Mouse (Mus musculus): ENCODE measurements around the gene Vegfa. TPM values are rescaled to one million over a fixed set of nuclear protein-coding genes. Genes with fewer than 3 reads are reported as not detected.

The Vegfa gene
- 177 TPM for polyA plus RNA-seq (2012; fragmentation: generic; extraction: Trizol)

GRCm38 (mm10) chr17:46032257-46032991 lies at the start of gene Vegfa:
Gene Vegfa (minus strand): TSS chr17:46032369.
- H3K36me3 ChIP-seq (ENCODE audit: control insufficient read depth, insufficient read depth), result peaks cover 19% of the 10 kb centered on the region
- H3K27me3 ChIP-seq (ENCODE audit: control insufficient read depth, insufficient read depth, insufficient read length), result no peaks in the 10 kb centered on the region
- peak; percentile 31 for TF ChIP-seq E2F4 (IDR thresholded peaks at IDR 0.05; ENCODE audit: insufficient read depth)
- no peak for TF ChIP-seq TCF12 (IDR thresholded peaks at IDR 0.05; ENCODE audit: insufficient read depth, poor library complexity, severe bottlenecking)
- peak in 2 of 3 experiments; percentile 42 to 49 for TF ChIP-seq MYOG (IDR thresholded peaks at IDR 0.05; ENCODE audit: control insufficient read depth in 1 of 3, insufficient read depth in 1 of 3, insufficient read length in 2 of 3, low read depth in 2 of 3)
- TF ChIP-seq POLR2A (IDR thresholded peaks at IDR 0.05; ENCODE audit: insufficient read length, low read depth), result peak; percentile 98
- TF ChIP-seq POLR2AphosphoS2 (IDR thresholded peaks at IDR 0.05; ENCODE audit: insufficient read length, low read depth), result peak; percentile 100
- no peak for TF ChIP-seq USF1 (IDR thresholded peaks at IDR 0.05; ENCODE audit: low read depth)
- peak in 1 of 3 experiments; percentile 70 for TF ChIP-seq MYOD1 (IDR thresholded peaks at IDR 0.05; ENCODE audit: control insufficient read depth in 1 of 3, insufficient read length in 2 of 3, low read depth in 2 of 3)
- TF ChIP-seq REST (IDR thresholded peaks at IDR 0.05; ENCODE audit: insufficient read depth, insufficient read length), result no peak

GRCm38 (mm10) chr17:46081657-46082056 lies 49.5 kb upstream of the Vegfa start:
- no peaks in the 10 kb centered on the region for H3K27me3 ChIP-seq (ENCODE audit: control insufficient read depth, insufficient read depth, insufficient read length)
- H3K79me2 ChIP-seq (ENCODE audit: control insufficient read depth, insufficient read depth), result no peaks in the 10 kb centered on the region
- TF ChIP-seq CEBPB (IDR thresholded peaks at IDR 0.05; ENCODE audit: insufficient read depth, poor library complexity, severe bottlenecking) (no peak), MAX (IDR thresholded peaks at IDR 0.05; ENCODE audit: low read depth) (no peak), POLR2AphosphoS2 (IDR thresholded peaks at IDR 0.05; ENCODE audit: insufficient read length, low read depth) (no peak), TCF3 (IDR thresholded peaks at IDR 0.05; ENCODE audit: insufficient read length, low read depth) (no peak), USF1 (IDR thresholded peaks at IDR 0.05; ENCODE audit: low read depth) (no peak), TCF12 (IDR thresholded peaks at IDR 0.05; ENCODE audit: insufficient read depth, poor library complexity, severe bottlenecking) (no peak), SRF (IDR thresholded peaks at IDR 0.05; ENCODE audit: control insufficient read depth, insufficient read length, low read depth) (no peak), E2F4 (IDR thresholded peaks at IDR 0.05; ENCODE audit: insufficient read depth) (no peak), MYOG (IDR thresholded peaks at IDR 0.05; ENCODE audit: control insufficient read depth in 1 of 3, insufficient read depth in 1 of 3, insufficient read length in 2 of 3, low read depth in 2 of 3) (no peak), MYOD1 (IDR thresholded peaks at IDR 0.05; ENCODE audit: control insufficient read depth in 1 of 3, insufficient read length in 2 of 3, low read depth in 2 of 3) (no peak), REST (IDR thresholded peaks at IDR 0.05; ENCODE audit: insufficient read depth, insufficient read length) (no peak), POLR2A (IDR thresholded peaks at IDR 0.05; ENCODE audit: insufficient read length, low read depth) (no peak)
- H3ac ChIP-seq (ENCODE audit: control insufficient read depth, insufficient read length), result no peak overlapping the region
- H3K4me2 ChIP-seq (ENCODE audit: low read depth), result no peak overlapping the region
- no peak overlapping the region for H3K4me3 ChIP-seq
- H3K36me3 ChIP-seq (ENCODE audit: control insufficient read depth, insufficient read depth), result no peaks in the 10 kb centered on the region

More at GRCm38 (mm10) chr17:46032257-46032991, at the start of gene Vegfa:
- H3K79me2 ChIP-seq (ENCODE audit: control insufficient read depth, insufficient read depth), result peaks cover 47% of the 10 kb centered on the region
- H3K4me2 ChIP-seq (ENCODE audit: low read depth), result peak within 1 kb of the TSS; percentile 95
- H3K4me3 ChIP-seq, result peak within 1 kb of the TSS; percentile 97
- H3ac ChIP-seq (ENCODE audit: control insufficient read depth, insufficient read length), result peak within 1 kb of the TSS; percentile 100

GRCm38 (mm10) chr17:46081042-46081441 lies 48.9 kb upstream of the Vegfa start:
- Histone ChIP-seq H3K27me3 (ENCODE audit: control insufficient read depth, insufficient read depth, insufficient read length) (no peaks in the 10 kb centered on the region), H3K4me2 (ENCODE audit: low read depth) (no peak overlapping the region), H3ac (ENCODE audit: control insufficient read depth, insufficient read length) (no peak overlapping the region), H3K36me3 (ENCODE audit: control insufficient read depth, insufficient read depth) (no peaks in the 10 kb centered on the region), H3K79me2 (ENCODE audit: control insufficient read depth, insufficient read depth) (no peaks in the 10 kb centered on the region), H3K4me3 (no peak overlapping the region)
- TF ChIP-seq TCF12 (IDR thresholded peaks at IDR 0.05; ENCODE audit: insufficient read depth, poor library complexity, severe bottlenecking) (no peak), MAX (IDR thresholded peaks at IDR 0.05; ENCODE audit: low read depth) (no peak), POLR2AphosphoS2 (IDR thresholded peaks at IDR 0.05; ENCODE audit: insufficient read length, low read depth) (no peak), E2F4 (IDR thresholded peaks at IDR 0.05; ENCODE audit: insufficient read depth) (no peak), USF1 (IDR thresholded peaks at IDR 0.05; ENCODE audit: low read depth) (no peak), POLR2A (IDR thresholded peaks at IDR 0.05; ENCODE audit: insufficient read length, low read depth) (no peak), MYOG (IDR thresholded peaks at IDR 0.05; ENCODE audit: control insufficient read depth in 1 of 3, insufficient read depth in 1 of 3, insufficient read length in 2 of 3, low read depth in 2 of 3) (no peak), CEBPB (IDR thresholded peaks at IDR 0.05; ENCODE audit: insufficient read depth, poor library complexity, severe bottlenecking) (no peak), REST (IDR thresholded peaks at IDR 0.05; ENCODE audit: insufficient read depth, insufficient read length) (no peak), MYOD1 (IDR thresholded peaks at IDR 0.05; ENCODE audit: control insufficient read depth in 1 of 3, insufficient read length in 2 of 3, low read depth in 2 of 3) (no peak), SRF (IDR thresholded peaks at IDR 0.05; ENCODE audit: control insufficient read depth, insufficient read length, low read depth) (no peak), TCF3 (IDR thresholded peaks at IDR 0.05; ENCODE audit: insufficient read length, low read depth) (no peak)

- TF ChIP-seq E2F4 (IDR thresholded peaks at IDR 0.05; ENCODE audit: insufficient read depth) (no peak), CEBPB (IDR thresholded peaks at IDR 0.05; ENCODE audit: insufficient read depth, poor library complexity, severe bottlenecking) (no peak), REST (IDR thresholded peaks at IDR 0.05; ENCODE audit: insufficient read depth, insufficient read length) (no peak), SRF (IDR thresholded peaks at IDR 0.05; ENCODE audit: control insufficient read depth, insufficient read length, low read depth) (no peak), TCF3 (IDR thresholded peaks at IDR 0.05; ENCODE audit: insufficient read length, low read depth) (no peak), POLR2A (IDR thresholded peaks at IDR 0.05; ENCODE audit: insufficient read length, low read depth) (no peak), MYOG (IDR thresholded peaks at IDR 0.05; ENCODE audit: control insufficient read depth in 1 of 3, insufficient read depth in 1 of 3, insufficient read length in 2 of 3, low read depth in 2 of 3) (no peak), USF1 (IDR thresholded peaks at IDR 0.05; ENCODE audit: low read depth) (no peak), TCF12 (IDR thresholded peaks at IDR 0.05; ENCODE audit: insufficient read depth, poor library complexity, severe bottlenecking) (no peak), POLR2AphosphoS2 (IDR thresholded peaks at IDR 0.05; ENCODE audit: insufficient read length, low read depth) (no peak), MAX (IDR thresholded peaks at IDR 0.05; ENCODE audit: low read depth) (no peak), MYOD1 (IDR thresholded peaks at IDR 0.05; ENCODE audit: control insufficient read depth in 1 of 3, insufficient read length in 2 of 3, low read depth in 2 of 3) (no peak)
- Histone ChIP-seq H3K4me2 (ENCODE audit: low read depth) (no peak overlapping the region), H3K36me3 (ENCODE audit: control insufficient read depth, insufficient read depth) (no peaks in the 10 kb centered on the region), H3ac (ENCODE audit: control insufficient read depth, insufficient read length) (no peak overlapping the region), H3K4me3 (no peak overlapping the region), H3K79me2 (ENCODE audit: control insufficient read depth, insufficient read depth) (no peaks in the 10 kb centered on the region), H3K27me3 (ENCODE audit: control insufficient read depth, insufficient read depth, insufficient read length) (no peaks in the 10 kb centered on the region)
These were observed 48.2 kb upstream of the Vegfa start for GRCm38 (mm10) chr17:46080388-46080787.

Data from myocyte (in vitro differentiated cells).